Mouse (Mus musculus) E14TG2a.4 (cell line): Measurements from ENCODE around the gene Wdr72.

Experiments used
- CTCF ChIP-seq: conservative IDR thresholded peaks from 2 replicates; pipeline ENCODE4 v1.5.1; 2014; ENCODE audit warnings: low read length
- NANOG ChIP-seq: IDR thresholded peaks from 2 replicates; pipeline ENCODE4 v1.6.1; 2014; ENCODE audit warnings: borderline replicate concordance, low read length, mixed read lengths
- POU5F1 ChIP-seq: IDR thresholded peaks from 2 replicates; pipeline ENCODE4 v1.6.1; 2014; ENCODE audit warnings: low read length, borderline replicate concordance

DNA sequence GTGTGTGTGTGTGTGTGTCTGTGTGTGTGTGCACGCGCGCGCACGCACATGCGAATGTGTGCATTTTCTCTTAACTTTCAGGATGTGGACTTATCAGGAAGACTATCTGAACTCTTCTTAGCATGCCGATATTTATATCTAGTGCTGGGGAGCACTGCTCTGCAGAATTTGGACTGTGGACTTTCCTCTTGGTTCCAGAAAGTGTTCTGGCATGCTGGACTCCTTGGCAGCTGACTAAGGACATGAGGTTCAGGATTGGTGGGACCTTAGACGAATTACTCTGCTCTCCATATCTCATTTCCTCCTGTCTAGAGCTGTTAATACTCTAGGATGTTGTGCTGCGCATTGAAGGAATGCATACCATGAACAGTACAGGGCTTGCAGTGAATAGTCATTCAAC lies 2.4 kb downstream of the Wdr72 start:
- no peak for TF ChIP-seq CTCF
- no peak for TF ChIP-seq NANOG
- TF ChIP-seq POU5F1 = no peak
